Mouse (Mus musculus) E14TG2a.4 (cell line): Measurements from ENCODE around the gene Ezr.

Source experiments
- CTCF ChIP-seq: conservative IDR thresholded peaks from 2 replicates; pipeline ENCODE4 v1.5.1; 2014; ENCODE audit warnings: low read length
- POU5F1 ChIP-seq: IDR thresholded peaks from 2 replicates; pipeline ENCODE4 v1.6.1; 2014; ENCODE audit warnings: low read length, borderline replicate concordance

DNA sequence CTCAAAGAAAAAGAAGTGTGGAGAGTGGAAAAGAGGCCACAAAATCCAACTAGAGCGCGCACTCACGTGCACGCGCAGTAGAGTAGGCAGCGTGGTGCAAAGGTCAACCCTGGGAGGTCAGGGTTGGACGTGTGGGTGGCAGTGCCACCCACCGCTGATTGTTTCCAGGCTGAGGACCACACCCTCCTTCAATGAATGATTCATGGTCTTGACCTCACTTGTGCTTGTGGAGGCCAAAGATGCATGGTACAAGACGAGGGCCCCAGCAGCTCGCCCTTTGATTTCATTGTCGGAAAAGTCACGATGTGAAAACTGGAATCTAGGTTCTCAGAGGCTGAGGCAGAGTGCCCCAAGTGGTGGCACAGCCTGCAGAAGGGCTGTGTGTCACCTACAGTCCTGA lies 51.0 kb downstream of the Ezr start:
- TF ChIP-seq CTCF (no peak), POU5F1 (no peak)
